Mouse (Mus musculus): ENCODE measurements at regions not wholly inside any gene's neighbourhood (a gene's known extent, or its start where the extent isn't known, plus 50 kb on each side); places are given as distances from the start of the nearest gene placed in this dataset.
"Not testable (repeated sequence)": the region's sequence is repeated elsewhere in the genome, so short reads cannot be mapped to it uniquely, and the experiment has no call there.

DNA sequence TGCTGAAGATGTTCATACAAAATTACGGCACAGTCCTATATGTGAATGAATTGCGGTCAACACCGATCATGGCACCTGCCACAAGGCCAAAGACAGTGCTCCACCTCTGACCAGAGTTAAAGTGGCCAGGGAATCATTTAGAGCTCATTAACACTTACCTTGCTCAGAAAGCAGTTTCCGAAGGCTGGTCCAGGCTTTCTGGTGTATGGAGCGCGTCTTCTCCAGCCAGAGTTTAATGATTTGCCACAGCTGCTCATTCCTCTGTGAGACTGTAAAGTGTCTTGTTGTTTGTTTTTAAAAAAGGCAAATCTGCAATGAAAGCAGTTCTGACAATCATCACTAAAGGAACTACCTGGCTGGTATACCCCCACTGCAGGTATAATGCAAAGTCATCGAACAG lies 256.7 kb downstream of the Nfkbiz start:
- no peak for DNase-seq (ENCODE audit: low spot score)

DNA sequence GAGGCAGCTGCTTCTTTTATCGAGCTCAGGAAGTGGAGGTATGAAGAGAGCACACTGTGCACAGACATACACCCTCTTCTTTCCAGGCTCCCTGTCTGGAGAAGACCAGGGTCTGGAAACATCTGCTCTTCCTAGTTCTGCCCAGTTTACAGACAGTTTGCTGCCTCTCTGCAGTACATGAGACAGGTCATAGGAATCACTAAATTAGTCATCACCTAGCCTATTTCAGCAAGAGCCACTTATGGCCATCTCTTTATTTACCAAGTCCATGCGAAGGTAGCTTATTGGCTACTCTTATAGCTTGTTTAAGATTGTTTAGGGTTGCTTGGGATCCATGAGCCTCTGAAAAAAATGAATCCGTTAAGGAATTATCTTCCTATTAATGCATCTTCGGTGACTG lies 257.9 kb downstream of the Nfkbiz start:
- DNase-seq (ENCODE audit: low spot score) = no peak

DNA sequence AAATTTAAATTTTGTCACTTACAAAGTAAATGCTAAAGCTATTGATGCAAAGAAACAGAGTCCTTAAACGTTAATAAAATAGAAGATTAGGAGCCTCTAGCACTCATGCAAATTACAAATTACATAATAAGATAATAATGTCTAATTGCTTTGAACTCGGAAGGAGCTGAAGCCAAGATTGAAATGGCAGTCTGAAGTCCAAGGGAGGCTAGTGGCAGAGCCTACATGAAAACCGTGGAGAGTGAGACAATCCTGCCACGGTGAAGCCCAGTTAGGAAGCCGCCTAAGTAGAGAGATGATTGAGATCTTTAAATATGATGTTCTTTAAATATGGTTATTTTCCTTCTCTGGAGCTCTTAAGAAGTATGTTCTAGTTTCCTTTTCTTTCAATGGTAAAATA lies 260.0 kb downstream of the Nfkbiz start:
- DNase-seq (ENCODE audit: low spot score) = no peak

DNA sequence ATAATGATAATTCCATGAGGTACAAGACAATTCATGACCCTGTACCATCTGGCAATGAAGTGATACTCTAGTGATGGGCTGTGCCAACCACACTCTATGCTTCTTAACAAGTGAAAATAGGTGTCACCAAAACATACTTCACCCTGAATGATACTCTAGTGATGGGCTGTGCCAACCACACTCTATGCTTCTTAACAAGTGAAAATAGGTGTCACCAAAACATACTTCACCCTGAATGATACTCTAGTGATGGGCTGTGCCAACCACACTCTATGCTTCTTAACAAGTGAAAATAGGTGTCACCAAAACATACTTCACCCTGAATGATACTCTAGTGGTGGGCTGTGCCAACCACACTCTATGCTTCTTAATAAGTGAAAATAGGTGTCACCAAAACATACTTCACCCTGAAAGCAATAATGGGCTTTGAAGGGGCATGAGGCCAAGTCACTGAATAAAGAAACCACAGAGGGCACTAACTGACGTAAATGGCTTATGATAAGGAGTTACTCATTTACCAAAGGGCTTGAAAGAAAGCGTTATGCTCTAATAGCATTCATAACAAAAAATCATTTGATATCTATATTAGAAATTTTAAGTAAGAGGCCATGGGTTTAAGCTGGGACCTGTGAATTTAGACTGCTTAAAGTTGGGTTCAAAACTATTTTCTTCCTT lies 263.0 kb downstream of the Nfkbiz start:
- DNase-seq (ENCODE audit: low spot score) = not testable (repeated sequence)

DNA sequence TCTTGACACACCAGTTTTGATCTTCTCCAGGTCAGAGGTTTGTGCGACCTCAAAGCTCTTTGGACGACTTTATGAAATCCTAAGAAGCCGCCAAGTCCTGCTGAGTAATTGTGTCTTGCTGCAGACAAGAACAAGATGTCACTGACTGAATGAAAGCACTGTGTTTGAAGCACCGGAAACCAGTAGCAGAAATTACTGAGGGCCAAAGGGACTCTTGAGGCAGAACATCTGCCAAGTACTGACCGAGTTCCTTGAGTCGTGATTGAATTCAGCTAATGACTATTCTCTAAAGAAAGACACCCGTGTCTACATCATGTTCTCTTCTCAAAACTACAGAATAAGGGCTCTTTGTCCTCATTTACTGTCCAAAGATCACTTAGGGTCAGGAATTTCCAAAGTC lies 267.6 kb downstream of the Nfkbiz start:
- DNase-seq (ENCODE audit: low spot score) = no peak

DNA sequence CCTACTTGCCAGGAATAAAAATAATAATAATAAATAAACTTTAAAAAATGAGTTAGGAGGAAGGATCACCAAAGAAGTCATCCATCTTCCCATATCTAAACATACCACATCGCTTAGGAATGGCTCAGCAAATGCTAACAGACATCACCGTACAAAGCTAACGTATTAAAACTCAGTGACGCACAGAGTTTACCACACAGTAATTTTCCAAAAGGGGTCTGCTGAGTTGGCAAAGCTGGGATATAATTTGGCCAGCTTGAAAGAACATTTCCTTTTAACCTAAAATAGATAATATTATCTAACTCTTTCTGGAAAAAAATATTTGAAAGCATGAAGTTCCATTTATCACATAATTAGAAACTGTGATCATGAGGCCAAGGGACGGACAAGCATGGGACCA lies 268.6 kb downstream of the Nfkbiz start:
- DNase-seq (ENCODE audit: low spot score) = no peak

DNA sequence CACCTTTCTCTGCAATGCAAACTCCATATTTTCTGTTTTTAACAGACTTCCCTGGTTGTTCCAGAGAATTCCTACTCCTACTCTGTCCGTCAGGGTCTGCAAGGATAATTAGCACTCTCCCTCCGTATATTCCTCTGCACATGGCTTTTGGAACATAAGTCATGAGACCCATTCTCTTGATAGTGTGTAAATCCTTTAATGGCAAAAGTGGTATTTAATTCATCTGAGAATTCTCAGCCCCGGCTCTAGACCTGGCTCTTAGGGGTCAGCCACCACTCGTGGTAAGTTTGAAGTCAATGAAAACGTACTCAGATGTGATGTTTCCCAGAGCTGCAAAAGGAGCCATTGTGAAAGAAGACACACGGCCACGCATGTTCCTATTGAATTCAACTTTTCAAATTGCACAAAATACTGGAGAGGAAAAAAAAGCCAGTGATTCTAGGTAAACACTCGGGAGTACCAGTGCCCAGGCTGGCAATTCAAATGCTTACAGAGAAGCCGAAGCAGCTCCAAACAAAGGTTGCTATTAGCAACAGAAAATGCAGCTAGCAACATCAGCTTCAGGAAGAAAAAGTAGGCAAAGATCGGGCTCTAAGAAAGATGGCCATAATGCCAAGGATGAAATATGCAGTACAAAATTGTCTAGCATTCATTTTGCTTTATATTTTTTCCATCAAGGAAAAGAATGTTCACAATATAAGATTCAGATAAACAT lies 258.2 kb upstream of the Zpld1 start:
- DNase-seq (ENCODE audit: low spot score) = no peak

DNA sequence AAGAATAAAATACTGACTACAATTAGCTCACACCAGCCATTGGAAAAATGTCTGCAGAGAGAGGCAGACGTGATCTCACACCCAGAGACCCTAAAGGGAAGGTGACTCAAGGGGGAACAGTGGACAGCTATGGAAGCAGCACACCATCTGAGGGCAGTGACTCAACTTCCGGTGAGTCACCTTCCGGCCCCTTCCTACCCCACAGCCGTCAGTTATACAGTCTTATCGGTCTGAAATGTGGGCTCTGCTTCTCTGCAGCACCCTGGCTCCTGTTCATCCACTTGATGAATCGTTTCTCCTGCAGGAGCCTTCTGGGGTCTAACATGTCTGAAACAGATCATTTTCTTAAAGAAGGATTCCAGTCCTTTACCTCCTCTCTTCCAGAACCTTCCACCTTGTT lies 257.4 kb upstream of the Zpld1 start:
- no peak for DNase-seq (ENCODE audit: low spot score)

DNA sequence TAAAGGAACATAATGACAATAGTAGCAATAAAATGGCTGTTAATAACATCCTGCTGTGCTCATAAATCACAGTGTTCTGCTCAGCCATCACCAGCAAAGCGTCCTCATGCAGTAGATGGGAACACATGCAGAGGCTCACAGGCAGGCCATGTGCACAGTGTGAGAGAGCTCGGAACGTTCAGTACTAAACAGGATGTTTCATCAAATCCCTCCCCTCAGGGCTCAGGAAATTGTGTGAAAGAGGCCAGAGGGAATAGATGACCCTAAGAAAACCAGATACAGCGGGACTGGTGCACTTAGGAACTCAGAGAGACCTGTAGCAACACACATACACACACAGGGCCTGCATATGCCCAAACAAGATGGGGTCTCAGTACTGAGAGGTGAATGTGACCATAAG lies 256.1 kb upstream of the Zpld1 start:
- no peak for DNase-seq (ENCODE audit: low spot score)

DNA sequence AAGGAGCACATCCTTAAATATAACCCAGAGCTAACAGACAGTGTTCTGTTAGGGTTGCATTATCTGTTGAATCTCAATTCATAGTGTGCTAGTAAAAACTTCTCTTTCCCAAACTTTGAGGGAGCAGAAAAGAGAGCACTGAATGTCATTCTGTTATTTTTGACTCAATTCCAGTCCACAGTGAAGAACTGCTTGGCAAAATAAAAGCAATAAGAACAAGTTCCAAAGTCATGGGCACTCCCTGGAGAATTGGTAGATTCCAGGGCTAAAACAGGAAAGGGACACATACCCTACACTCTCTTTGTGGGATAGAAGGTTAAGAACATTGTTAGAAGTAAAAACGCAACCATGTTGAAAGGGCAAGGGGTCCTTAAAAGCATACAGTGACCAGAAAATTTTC lies 253.6 kb upstream of the Zpld1 start:
- DNase-seq (ENCODE audit: low spot score) = no peak

DNA sequence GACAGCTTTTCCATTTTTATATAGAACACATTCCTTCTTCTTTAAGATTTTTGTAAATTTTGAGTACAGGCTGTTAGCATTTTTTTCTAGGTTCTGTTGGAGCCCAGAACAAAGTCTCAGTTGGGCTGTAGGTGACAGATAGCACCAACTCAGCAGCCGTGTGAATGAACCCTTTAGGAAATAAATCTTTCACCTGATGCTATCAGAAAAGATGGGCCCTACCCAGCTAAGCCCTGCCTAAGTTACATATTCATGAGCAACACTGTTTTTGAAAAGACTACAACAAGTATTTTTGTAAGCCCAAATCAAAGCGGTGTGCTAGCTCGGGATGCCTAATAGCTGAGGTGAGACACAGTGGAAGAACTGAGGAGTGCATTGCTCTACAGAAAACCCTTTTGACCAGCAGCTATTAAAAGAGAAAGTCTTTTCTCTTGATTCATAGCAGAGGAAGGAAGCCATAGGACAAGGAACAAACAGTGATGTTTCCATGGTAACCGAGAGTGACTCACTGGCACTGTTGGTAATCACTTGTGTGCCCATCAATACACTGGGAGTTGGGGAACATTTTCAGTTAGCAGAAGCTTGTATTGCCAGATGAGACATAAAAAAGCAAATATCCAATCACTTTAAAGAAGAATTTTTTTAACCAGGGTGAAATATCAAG lies 253.0 kb upstream of the Zpld1 start:
- DNase-seq (ENCODE audit: low spot score) = no peak

DNA sequence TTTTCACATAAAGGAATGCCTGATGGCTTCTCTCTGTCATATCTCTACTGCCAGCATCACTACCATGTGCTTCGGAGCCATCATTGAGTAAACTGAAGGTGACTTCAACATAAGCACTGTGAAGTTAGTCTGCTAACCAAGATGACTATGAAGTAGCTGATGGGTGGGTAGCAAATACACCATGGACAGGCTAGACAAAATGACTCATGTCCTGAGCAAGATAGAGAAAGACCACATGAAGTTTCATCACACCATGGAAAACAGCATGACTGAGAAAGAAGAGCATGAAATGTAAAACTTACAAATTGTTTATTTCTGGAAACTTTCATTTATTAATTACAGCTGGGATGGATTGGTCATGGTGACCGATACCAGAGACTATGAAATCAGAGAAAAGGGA lies 249.3 kb upstream of the Zpld1 start:
- no peak for DNase-seq (ENCODE audit: low spot score)

DNA sequence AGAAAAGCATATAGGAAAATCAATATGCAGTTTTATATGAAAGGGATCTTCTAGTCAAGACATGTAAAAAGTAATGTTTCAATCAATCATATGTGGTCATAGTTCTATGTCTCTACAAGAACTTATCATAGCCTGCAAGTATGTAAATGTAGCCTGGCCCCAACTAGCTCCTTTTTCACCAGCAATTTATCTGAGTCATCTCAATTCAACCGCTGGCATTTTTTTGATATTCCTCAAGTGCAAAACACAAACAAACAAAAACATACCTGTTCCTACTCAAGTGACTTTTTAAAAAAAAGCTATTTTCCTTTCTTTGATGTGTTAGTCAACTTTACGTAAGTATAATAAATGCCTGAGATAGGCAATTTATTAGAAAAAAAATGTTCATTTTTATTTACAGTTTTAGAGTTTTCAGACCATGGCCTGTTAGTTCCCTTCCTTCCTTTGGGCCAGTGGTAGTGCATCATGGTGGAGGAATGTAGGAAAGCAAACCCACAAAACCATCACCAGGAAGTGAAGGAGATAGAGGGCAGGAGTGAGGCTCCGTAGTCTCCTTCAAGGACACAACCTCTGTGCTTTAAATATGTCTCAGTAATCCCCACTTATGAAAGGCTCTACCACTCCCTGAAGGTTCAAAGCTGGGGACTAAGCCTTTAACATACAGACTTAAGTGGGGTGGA lies 242.7 kb upstream of the Zpld1 start:
- no peak for DNase-seq (ENCODE audit: low spot score)

DNA sequence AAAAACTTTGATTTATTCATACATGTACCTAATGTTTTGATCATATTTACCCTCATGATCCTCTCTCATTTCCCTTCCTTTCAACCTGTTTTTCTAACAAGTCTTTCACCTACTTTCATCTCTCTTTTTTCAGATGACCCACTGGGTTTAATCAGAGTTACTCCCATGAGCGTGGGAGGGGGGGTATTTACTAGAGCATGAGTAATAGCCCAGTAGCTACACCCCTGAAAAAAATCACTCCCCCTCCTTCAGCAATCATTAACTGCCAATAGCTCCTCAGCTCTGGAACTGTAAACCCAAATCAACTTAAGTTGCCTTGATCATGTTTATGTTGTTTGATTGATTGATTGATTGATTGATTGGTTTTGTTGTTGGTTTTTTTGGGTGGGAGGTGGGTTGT lies 241.4 kb upstream of the Zpld1 start:
- no peak for DNase-seq (ENCODE audit: low spot score)

DNA sequence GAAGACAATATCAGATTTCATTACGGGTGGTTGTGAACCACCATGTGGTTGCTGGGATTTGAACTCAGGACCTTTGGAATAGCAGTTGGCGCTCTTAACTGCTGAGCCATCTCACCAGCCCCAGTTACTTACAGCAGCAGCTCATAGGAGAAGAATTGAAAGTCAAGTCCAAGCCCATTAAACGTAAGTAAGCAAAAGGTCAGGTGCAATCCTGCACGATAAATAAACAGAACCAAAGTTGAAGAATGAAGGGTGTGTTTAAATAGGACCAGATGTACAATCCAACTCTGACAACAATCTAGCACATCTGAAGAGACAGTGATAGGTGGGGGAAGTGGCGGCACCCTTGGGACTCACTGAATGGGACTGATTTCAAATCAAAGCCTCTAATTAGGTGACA lies 239.8 kb upstream of the Zpld1 start:
- DNase-seq (ENCODE audit: low spot score) = no peak

DNA sequence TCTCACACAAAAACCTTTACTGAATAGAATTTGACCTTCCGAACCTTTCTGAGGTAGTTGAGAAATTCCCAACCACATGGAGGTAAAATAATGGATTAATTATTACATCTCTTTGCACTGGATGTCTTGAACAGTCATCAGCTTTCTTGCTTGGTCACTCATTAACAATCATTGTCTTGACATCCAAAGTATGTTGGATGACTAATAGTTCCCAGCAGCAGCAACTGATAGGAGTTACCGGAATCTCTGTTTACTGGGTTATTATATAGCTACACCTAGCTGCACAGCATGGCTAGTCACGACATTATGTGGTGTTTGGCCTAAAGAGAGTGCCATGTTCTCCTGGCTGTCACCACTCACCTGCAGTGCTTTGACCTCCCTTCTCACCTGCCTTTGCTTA lies 234.9 kb upstream of the Zpld1 start:
- no peak for DNase-seq (ENCODE audit: low spot score)

DNA sequence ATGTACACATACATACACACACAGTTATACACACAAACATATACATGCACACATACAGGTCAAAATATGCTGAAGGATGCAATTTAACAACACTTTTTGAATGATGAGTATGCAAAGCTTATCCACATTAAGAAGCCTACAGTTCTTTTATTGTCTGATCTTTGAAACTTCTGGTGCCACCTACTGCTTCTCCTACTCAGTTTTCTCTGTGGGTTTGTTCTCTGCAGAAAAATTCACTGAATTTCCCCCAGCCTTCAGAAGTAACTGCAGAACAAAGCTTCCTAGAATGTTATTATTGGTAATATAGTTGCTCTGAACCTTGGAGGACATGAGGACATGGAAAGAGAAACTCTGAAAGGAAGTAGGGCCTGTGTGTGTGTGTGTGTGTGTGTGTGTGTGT lies 233.1 kb upstream of the Zpld1 start:
- no peak for DNase-seq (ENCODE audit: low spot score)

DNA sequence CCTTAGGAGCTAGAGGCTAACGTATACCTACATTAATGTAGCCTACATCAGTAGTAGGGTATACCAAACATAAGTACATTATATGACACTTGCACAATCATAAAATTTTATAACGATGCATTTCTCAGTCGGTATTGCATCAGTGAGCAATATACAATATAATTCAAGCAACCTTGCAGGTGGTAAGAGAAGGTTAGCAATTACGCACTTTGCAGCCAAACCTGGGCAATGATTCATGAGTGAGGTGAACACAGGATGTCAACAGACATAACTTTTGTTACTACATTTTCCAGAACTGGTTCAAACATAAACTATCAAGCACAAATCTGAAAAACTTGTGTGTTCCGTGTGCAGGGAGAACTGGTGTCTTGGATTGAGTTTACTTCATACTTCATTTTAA lies 229.9 kb upstream of the Zpld1 start:
- no peak for DNase-seq (ENCODE audit: low spot score)

DNA sequence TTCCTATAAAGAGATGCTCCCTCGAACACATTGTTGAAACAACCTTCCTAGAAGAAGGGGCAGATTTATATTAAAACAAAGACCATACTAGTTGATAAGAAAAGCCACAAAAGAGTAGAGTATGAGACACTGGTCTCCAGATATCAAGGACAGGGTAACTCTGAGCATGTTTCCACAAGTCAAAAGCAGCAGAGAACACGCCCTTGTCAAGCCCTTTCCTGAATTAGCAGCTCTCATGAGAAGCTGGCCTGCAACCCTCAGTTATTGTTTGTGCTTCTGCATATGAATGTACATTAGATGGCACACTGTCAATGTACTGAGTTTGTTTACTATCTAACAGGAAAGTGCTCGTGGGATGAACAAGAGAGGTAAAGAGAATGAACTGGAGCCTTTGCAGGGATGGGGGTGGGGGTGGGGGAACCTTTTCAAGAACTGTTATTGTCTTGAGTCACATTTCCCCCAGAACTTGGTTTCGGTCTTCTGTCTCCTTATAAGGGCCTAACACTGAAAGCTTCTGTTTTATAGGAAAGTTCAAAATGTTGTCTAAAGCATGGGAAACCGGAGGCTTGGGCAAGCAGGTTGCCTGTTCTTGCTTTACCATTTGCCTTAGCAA lies 228.6 kb upstream of the Zpld1 start:
- no peak for DNase-seq (ENCODE audit: low spot score)

DNA sequence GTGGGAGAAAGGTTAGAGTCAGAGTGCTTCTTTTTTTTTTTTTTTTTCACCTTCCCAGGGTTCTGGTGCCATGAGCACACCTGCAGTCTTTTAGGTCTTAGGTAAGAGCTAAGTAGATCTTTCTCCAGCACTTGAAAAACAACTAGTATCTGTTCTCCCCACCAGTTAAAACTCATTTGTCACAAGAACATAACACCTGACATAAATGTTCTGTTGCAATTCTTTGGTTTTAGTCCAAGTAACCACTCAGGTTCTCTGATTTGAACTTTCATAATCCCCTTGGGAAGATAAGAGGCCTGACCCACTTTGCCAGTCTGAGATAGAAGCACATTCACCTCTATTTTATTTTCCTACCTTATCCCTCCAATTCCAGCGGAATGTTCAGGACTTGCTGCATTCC lies 225.5 kb upstream of the Zpld1 start:
- DNase-seq (ENCODE audit: low spot score) = no peak

DNA sequence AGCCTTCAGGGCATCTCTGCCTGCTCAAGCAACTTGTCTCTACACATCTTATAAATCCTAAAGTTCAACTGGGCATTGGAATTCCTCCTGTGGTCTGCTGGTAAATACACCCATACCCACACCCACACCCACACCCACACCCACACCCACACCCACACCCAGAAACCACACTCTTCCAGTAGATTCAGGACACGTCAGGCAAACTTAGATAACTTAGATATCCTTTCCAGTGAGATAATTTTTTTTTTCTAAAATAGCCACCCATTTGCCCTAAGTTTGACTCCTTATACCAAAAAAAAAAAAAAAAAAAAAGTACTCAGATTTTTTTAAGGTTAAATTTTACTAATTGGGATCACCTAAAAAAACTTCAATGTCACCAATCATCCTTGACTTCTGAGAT lies 224.5 kb upstream of the Zpld1 start:
- DNase-seq (ENCODE audit: low spot score) = no peak

DNA sequence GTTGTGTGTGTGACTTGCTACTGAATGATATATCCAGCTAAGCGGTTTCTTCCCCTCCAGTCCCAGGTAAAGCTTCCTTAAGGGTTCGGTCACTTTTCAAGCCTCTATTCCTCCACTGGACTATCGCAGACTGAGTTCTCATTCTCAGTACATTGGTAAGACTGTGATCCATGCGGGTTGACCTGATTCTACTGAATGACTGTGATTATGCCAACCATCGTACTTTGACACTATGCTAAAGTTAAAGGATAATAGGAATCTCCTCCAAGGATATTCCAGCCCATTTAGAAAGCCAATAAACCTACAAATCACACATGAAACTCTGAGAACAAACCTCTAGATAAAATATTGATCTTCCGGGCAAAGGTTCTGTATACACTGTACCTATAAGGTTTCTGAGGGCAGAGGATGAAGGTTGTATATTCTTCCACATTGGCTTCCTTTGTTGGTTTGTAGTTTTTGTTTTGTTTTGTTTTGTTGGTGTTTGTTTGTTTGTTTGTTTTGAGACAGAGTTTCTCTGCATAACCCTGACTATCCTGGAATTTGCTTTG lies 223.7 kb upstream of the Zpld1 start:
- DNase-seq (ENCODE audit: low spot score) = no peak
